Mouse (Mus musculus) midbrain, embryonic 15.5 days (tissue): ENCODE measurements around the gene Mtm1. TPM values are rescaled to one million over a fixed set of nuclear protein-coding genes. Genes with fewer than 3 reads are reported as not detected.

Source experiments
- ATAC-seq: fragments of 200-750 bp; cut with Nextera tagmentation; replicated peaks from 2 replicates; pipeline ENCODE4 v1.8.0; 2017; ENCODE audit warnings: moderate TSS enrichment
- H3K27ac ChIP-seq: fragments of 300-500 bp; sonication (generic); 2 replicates; pipeline ENCODE4 v1.5.1; 2015; ENCODE audit warnings: mild to moderate bottlenecking, inconsistent platforms
- H3K27me3 ChIP-seq: fragments of 300-500 bp; sonication (generic); replicated peaks from 2 replicates; pipeline ENCODE4 v1.6.1; 2015; ENCODE audit warnings: inconsistent platforms
- H3K36me3 ChIP-seq: fragments of 300-500 bp; sonication (generic); replicated peaks from 2 replicates; pipeline ENCODE4 v1.6.1; 2015; ENCODE audit warnings: inconsistent platforms
- H3K4me1 ChIP-seq: fragments of 300-500 bp; sonication (generic); 2 replicates; pipeline ENCODE4 v1.6.1; 2015; ENCODE audit warnings: inconsistent platforms
- H3K4me2 ChIP-seq: fragments of 300-500 bp; sonication (generic); 2 replicates; pipeline ENCODE4 v1.6.1; 2015; ENCODE audit warnings: inconsistent platforms, mild to moderate bottlenecking, moderate library complexity
- H3K4me3 ChIP-seq: fragments of 300-500 bp; sonication (generic); 2 replicates; pipeline ENCODE4 v1.5.1; 2015; ENCODE audit warnings: mild to moderate bottlenecking, inconsistent platforms
- H3K9ac ChIP-seq: fragments of 300-500 bp; sonication (generic); 2 replicates; pipeline ENCODE4 v1.6.1; 2015; ENCODE audit warnings: mild to moderate bottlenecking, inconsistent platforms
- H3K9me3 ChIP-seq: fragments of 300-500 bp; sonication (generic); 2 replicates; pipeline ENCODE4 v1.6.1; 2016; ENCODE audit warnings: inconsistent platforms
- WGBS: fragments of 180-500 bp; shearing (Covaris S2); methylation state at CpG from one replicate; pipeline ENCODE4 v1.1.7; 2015; ENCODE audit warnings: mixed read lengths; 5-methylcytosine and 5-hydroxymethylcytosine counted together
- polyA plus RNA-seq: library from polyadenylated mRNA; unstranded; fragments of >200 nt; fragmentation: Nextera tagmentation; extraction: Ambion mirVana; gene quantifications from 2 replicates; pipeline ENCODE4 v1.2.1, GENCODE M21; 2015

The Mtm1 gene
- 4.5 and 5.5 TPM in 2 replicates for polyA plus RNA-seq

DNA sequence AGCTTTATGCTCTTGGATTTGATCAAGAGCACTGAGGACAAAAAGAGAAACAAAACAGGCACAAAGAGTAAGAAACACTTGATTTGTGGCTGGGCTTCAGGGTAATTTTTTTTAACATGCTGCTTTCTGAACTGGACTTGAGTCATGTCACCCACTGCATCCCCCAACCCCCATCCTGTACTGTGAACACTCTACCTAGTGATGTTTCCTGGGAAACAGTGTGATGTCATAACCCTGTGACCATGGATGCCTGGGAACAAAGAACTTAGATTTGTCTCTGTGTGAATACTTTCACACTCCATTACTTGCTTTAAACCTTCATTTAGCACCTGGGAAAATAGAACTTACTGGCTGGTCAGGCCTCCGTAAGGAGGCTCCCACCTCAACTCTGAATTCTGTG lies at the start of gene Mtm1:
Mtm1 (plus strand) TSS at position 301 of the 400 bp plus-strand sequence.
- Histone ChIP-seq H3K9me3 (no peaks in the 10 kb centered on the region), H3K27me3 (no peaks in the 10 kb centered on the region), H3K4me1 (0 out of 2 replicates have a peak, but pooled peaks cover under 1% of the 10 kb centered on the region), H3K9ac (no peak within 1 kb of the TSS), H3K4me3 (no peak within 1 kb of the TSS), H3K27ac (no peak within 1 kb of the TSS), H3K36me3 (no peaks in the 10 kb centered on the region), H3K4me2 (no peak within 1 kb of the TSS)
- ATAC-seq, result no peak
- 78% methylated on average over 1 of the region's 1 CpGs for WGBS

DNA sequence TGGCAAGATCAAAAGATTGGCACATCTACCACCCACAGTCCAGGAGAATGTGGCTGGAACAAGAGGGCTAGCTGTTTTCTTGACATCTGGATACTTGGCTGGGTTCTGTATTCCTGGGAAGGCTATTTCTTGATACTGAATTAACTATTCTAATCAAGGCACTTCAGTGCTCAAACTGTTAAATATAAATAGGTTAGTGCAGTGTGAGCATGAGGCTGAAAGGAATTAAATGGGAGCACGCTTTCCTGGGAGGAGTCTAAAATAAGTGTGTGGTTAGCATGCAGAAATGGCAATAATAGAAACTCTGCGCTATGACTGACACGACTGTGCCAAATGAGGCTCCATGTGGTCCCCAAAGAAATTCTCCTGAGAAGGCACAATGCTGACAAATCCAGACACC lies 29.0 kb upstream of the Mtm1 start:
- WGBS, result 74% methylated on average over 3 of the region's 3 CpGs
- ATAC-seq, result no peak
- Histone ChIP-seq H3K9ac (no peak overlapping the region), H3K4me3 (no peak overlapping the region), H3K27me3 (no peaks in the 10 kb centered on the region), H3K9me3 (no peaks in the 10 kb centered on the region), H3K4me1 (no peaks in the 10 kb centered on the region), H3K36me3 (no peaks in the 10 kb centered on the region), H3K27ac (no peak overlapping the region), H3K4me2 (no peak overlapping the region)

DNA sequence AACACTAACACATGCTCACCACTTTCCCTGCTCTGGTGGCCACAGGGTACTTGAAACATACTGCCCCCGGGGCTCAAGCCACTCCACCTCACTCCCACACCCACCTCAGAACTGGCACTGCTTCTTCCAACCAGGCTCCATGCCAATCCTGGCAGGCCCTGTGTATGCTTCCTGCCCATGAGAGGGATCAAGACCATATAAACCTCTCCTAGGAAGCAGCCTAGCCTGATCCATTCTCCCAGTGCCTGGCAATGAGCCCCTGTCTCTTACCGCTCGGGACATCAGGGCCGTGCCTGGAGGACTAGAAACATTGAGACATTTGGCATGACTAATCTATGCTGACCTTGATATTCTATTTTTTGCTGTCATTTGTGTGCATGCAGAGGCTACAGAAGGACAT lies 26.9 kb upstream of the Mtm1 start:
- Histone ChIP-seq H3K9me3 (no peaks in the 10 kb centered on the region), H3K27ac (no peak overlapping the region), H3K4me1 (no peaks in the 10 kb centered on the region), H3K9ac (no peak overlapping the region), H3K4me2 (no peak overlapping the region), H3K36me3 (no peaks in the 10 kb centered on the region), H3K4me3 (no peak overlapping the region), H3K27me3 (no peaks in the 10 kb centered on the region)
- whole genome bisulfite sequencing, result 85% methylated on average over 4 of the region's 4 CpGs
- no peak for ATAC-seq

DNA sequence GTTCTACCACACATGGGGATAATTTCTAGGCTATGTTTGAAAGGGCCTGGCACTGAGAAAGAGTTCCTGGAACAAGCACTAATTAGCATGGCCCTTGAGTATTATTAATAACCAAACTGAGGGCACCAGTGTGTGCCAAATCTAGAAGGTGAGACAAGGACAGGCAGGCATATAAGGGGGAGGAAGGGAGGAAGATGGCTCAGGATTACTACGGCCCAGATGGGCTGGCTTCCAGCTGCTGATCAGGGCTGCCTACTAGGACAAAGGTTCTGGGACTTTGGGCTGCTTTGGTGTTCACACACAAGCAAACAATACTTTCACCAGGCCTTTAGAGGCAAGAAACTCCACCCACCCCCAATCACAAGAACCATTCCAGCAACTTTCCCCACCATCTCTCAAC lies 24.2 kb upstream of the Mtm1 start:
- H3K36me3 ChIP-seq, result no peaks in the 10 kb centered on the region
- no peaks in the 10 kb centered on the region for H3K4me1 ChIP-seq
- 93% methylated on average over 1 of the region's 1 CpGs for WGBS
- no peak overlapping the region for H3K4me2 ChIP-seq
- no peak overlapping the region for H3K27ac ChIP-seq
- H3K9ac ChIP-seq, result no peak overlapping the region
- ATAC-seq, result no peak
- H3K27me3 ChIP-seq, result no peaks in the 10 kb centered on the region
- H3K4me3 ChIP-seq, result no peak overlapping the region
- no peaks in the 10 kb centered on the region for H3K9me3 ChIP-seq

DNA sequence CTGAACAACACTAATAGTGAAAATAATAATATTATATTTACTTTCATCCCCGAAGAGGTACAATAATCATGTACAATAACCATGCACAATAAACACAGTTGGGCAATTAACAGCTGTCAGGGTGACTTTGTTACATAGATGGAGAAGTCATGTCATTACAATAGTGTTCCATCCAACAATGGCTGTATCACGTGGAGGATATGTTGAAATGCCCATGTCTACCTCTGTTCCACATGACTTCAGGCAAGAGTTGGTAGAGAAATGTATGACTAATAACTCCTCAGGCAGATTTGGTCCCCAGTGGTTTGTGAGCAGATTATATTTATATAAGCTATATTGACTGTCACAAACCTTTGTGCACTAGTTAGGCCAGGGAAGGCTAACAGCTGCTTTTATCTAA lies 5.8 kb upstream of the Mtm1 start:
- no peaks in the 10 kb centered on the region for H3K4me1 ChIP-seq
- no peak for ATAC-seq
- 79% methylated on average over 2 of the region's 2 CpGs for WGBS
- H3K27me3 ChIP-seq, result no peaks in the 10 kb centered on the region
- no peak overlapping the region for H3K4me2 ChIP-seq
- no peaks in the 10 kb centered on the region for H3K36me3 ChIP-seq
- H3K9me3 ChIP-seq, result no peaks in the 10 kb centered on the region
- H3K27ac ChIP-seq, result no peak overlapping the region
- H3K9ac ChIP-seq, result no peak overlapping the region
- H3K4me3 ChIP-seq, result no peak overlapping the region

DNA sequence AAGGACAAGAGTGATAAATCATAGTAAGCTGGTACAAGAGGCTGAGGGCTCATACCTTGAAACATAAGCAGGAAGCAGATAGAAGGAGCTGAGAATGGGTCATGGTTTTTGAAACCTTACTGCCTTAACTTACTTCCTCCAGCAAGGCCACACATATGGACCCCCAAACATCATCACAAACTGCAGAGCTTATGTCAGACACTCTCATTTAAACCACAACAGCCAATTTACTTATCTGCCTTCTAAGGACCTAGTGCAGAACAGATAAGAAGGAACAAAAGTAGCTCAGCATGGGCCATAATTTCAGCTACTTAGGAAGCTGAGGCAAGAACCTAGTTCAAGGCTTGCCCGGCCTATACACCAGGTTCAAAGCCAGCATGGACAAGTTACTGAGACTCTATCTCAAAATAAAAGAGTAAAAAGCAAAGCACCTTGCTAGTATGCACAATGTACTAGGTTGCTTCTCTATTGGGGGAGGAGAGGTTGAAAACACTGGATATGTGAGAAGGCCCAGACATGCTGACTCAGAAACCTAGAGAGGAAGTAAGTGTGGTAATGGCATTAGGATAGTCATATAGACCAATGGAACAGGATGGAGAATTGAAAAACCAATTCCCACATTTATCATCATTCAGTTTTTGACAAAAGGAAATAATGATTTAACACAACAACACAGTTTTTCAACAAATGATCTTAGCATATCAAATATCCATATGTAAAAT lies 4.6 kb upstream of the Mtm1 start:
- ATAC-seq, result no peak
- Histone ChIP-seq H3K4me2 (no peak overlapping the region), H3K4me3 (no peak overlapping the region), H3K4me1 (no peaks in the 10 kb centered on the region), H3K27me3 (no peaks in the 10 kb centered on the region), H3K9ac (no peak overlapping the region), H3K27ac (no peak overlapping the region), H3K36me3 (no peaks in the 10 kb centered on the region), H3K9me3 (no peaks in the 10 kb centered on the region)
- 86% methylated on average over 1 of the region's 1 CpGs for WGBS

DNA sequence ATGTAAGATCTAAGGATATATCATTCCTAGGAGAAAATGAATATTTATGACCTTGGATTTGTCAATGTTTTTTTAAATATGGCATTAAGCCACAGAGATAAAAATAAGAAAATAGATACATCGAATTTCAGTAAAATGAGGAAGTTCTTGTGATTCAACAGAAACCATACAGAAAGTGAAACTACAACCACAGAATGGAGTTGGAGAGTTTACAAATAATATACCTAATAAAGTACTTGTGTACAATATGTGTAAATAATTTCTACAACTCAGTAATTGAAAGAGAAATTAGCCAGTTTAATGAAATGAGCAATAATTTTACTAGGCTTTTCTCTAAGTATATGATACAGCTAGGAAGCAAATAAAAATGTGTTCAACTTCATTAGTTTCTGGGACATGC lies 4.0 kb upstream of the Mtm1 start:
- no peaks in the 10 kb centered on the region for H3K27me3 ChIP-seq
- H3K36me3 ChIP-seq, result no peaks in the 10 kb centered on the region
- H3K4me2 ChIP-seq, result no peak overlapping the region
- H3K9ac ChIP-seq, result no peak overlapping the region
- H3K4me1 ChIP-seq, result no peaks in the 10 kb centered on the region
- H3K9me3 ChIP-seq, result no peaks in the 10 kb centered on the region
- no peak for ATAC-seq
- no peak overlapping the region for H3K4me3 ChIP-seq
- no peak overlapping the region for H3K27ac ChIP-seq
- 80% methylated on average over 1 of the region's 1 CpGs for WGBS

DNA sequence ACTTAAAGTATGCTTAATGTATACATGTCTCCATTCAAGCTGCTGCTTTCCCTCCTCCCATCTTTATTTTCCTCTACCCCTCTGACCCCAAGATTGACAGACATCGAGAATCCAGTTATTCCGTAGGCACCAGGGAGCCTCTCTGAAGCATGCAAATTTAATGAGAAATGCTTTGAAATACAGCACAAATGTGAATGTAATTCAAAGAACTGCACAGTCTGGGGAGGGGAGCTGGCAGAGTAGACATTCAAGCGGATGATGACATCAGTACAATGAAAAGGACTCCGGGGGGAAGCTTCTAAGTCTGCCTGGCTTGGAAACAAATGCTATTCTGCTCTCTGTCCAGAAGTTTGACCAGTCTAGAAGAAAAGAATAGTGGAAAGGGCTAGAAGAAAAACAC lies 2.3 kb downstream of the Mtm1 start:
- H3K9ac ChIP-seq, result no peak overlapping the region
- WGBS, result 26% methylated on average over 4 of the region's 4 CpGs
- no peaks in the 10 kb centered on the region for H3K36me3 ChIP-seq
- H3K27ac ChIP-seq, result no peak overlapping the region
- no peak overlapping the region for H3K4me3 ChIP-seq
- no peaks in the 10 kb centered on the region for H3K9me3 ChIP-seq
- 0 out of 2 replicates have a peak, but pooled peaks cover 5% of the 10 kb centered on the region for H3K4me1 ChIP-seq
- no peak overlapping the region for H3K4me2 ChIP-seq
- no peak for ATAC-seq
- H3K27me3 ChIP-seq, result no peaks in the 10 kb centered on the region

DNA sequence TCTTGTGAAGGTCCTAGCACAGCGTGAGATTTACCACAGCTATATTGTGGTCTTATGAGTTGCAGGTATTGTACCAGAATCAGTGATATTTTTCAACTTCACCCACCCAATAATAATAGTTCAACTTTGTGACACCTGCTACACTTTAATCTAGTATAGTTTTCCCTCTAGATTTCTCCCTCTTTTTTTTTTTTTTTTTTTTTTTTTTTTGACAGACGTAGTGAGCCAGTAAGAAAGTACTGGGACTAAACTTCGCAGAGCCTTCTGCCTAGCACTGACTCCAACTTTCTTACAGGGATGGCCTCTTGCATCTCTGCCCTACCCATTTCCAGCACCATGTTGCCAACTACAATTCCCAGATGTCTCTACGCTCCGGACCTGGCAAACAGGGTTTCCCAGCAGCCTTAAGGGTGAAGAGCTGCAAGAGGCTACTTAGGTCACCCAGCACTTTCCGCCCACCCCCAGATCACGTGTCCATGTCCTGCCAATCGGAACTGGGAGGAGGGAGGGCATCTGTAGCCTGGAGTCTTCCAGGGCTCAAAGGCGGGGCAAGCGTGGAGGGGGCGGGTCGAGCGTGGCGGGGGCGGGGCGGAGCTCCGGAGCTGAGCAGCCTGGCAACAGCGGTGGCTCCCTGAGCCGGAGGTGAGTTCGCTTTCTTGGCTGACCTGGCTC lies 4.0 kb downstream of the Mtm1 start:
- peak; percentile 98 for ATAC-seq
- peak overlapping the region; percentile 48 for H3K9ac ChIP-seq
- H3K27ac ChIP-seq, result no peak overlapping the region
- no peaks in the 10 kb centered on the region for H3K27me3 ChIP-seq
- no peaks in the 10 kb centered on the region for H3K9me3 ChIP-seq
- 0 out of 2 replicates have a peak, but pooled peaks cover 5% of the 10 kb centered on the region for H3K4me1 ChIP-seq
- peak overlapping the region; percentile 76 for H3K4me2 ChIP-seq
- WGBS, result 24% methylated on average over 20 of the region's 20 CpGs
- peak overlapping the region; percentile 51 for H3K4me3 ChIP-seq
- no peaks in the 10 kb centered on the region for H3K36me3 ChIP-seq

DNA sequence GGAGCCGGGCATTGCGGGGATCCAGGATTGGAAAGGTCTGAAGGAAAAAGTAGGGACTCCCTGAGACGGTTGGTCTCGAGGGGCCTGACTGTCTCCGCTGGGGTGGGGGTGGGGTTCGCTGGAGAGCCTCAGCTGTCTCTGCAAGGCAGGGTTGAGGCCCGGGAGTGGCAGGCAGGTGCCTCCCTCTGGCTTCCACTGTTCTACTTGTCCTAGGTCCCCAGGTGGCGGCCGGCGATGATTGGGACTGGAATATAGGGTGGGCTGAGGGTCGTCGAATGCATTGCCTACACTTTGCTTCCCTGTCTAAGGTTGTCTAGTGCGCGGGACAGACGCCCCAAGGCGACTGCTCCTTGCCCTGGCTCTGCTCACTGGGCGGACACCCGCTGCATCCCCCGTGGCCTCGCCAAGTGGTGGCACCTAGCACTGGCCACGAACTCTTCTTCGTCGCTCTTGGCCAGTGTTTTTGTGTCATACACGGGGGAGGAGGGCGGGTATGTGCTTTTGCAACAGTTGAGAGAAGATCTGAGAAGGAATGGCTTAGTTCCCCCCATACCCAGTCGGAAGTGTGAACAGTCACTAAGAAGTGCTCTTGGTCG lies 4.6 kb downstream of the Mtm1 start:
- Histone ChIP-seq H3K4me3 (peak overlapping the region; percentile 51), H3K9ac (peak overlapping the region; percentile 48), H3K9me3 (no peaks in the 10 kb centered on the region), H3K36me3 (no peaks in the 10 kb centered on the region), H3K27ac (no peak overlapping the region), H3K4me1 (0 out of 2 replicates have a peak, but pooled peaks cover 5% of the 10 kb centered on the region), H3K4me2 (peak overlapping the region; percentile 76), H3K27me3 (no peaks in the 10 kb centered on the region)
- ATAC-seq, result peak; percentile 90
- WGBS, result 27% methylated on average over 26 of the region's 27 CpGs

DNA sequence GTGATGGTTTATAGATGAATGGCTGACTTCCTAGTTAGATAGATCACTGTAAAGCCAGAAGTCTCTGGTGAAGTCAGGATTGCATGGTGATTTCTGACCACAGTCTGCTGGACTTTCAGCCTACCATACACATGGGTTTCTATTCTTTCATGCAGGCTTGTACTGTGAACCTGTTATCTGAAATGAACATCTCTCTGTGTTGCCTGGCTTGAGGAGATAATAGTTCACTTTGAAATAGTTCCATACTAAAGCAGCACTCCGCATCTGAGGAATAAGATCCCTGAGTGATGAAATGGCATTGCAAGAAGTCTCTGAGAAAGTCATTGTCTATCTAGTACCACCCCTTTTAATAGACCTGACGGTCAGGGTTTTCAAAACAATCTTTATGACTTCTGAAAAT lies 6.3 kb downstream of the Mtm1 start:
- no peak overlapping the region for H3K27ac ChIP-seq
- ATAC-seq, result no peak
- no peak overlapping the region for H3K4me3 ChIP-seq
- 0 out of 2 replicates have a peak, but pooled peaks cover 5% of the 10 kb centered on the region for H3K4me1 ChIP-seq
- no peak overlapping the region for H3K9ac ChIP-seq
- no peak overlapping the region for H3K4me2 ChIP-seq
- WGBS, result 86% methylated on average over 2 of the region's 2 CpGs
- no peaks in the 10 kb centered on the region for H3K27me3 ChIP-seq
- H3K9me3 ChIP-seq, result no peaks in the 10 kb centered on the region
- no peaks in the 10 kb centered on the region for H3K36me3 ChIP-seq

DNA sequence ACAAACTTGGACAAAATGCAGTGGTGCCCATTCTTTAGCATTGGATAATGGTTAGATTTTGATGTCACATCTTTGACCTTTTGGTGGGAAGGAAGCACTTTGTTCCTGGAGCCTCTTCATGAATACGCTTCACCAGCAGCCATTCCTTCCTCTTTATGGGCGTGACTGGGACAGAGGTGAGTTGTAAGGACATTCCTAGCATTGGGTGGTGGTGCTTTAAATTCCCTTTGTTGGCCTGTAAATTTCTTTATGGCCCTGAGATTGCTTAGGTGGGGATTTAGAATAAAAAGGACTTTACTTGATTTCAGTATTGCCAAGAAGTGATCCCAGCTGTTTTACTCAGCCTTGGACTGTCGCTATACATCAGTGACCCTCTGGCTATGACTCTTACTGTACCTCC lies 8.3 kb downstream of the Mtm1 start:
- 84% methylated on average over 3 of the region's 3 CpGs for WGBS
- H3K4me3 ChIP-seq, result no peak overlapping the region
- no peaks in the 10 kb centered on the region for H3K36me3 ChIP-seq
- H3K27me3 ChIP-seq, result no peaks in the 10 kb centered on the region
- no peak overlapping the region for H3K27ac ChIP-seq
- no peak overlapping the region for H3K4me2 ChIP-seq
- no peaks in the 10 kb centered on the region for H3K9me3 ChIP-seq
- 0 out of 2 replicates have a peak, but pooled peaks cover 5% of the 10 kb centered on the region for H3K4me1 ChIP-seq
- no peak overlapping the region for H3K9ac ChIP-seq
- no peak for ATAC-seq
